Mouse (Mus musculus) regulatory T cell (primary cell): ENCODE data around the gene Tnf.

ENCODE experiments used
- in situ Hi-C: fragments of 300-600 bp; cut with MboI, MseI; formaldehyde crosslinking; loops from one replicate; pipeline ENCODE4 v1.15.1; 2025; ENCODE audit warnings: high pct_unique_total_duplicates

Tnf gene

DNA sequence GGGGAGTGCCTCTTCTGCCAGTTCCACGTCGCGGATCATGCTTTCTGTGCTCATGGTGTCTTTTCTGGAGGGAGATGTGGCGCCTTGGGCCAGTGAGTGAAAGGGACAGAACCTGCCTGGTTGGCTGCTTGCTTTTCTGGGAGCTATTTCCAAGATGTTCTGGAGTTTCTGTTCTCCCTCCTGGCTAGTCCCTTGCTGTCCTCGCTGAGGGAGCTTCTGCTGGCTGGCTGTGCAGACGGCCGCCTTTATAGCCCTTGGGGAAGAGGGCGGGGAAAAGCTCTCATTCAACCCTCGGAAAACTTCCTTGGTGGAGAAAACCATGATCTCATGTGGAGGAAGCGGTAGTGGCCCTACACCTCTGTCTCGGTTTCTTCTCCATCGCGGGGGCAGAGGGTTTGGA lies at the start of gene Tnf:
TSS of gene Tnf (minus strand) at position 221 of the 400 bp plus-strand sequence.
- in situ Hi-C loops, result no loop called here

DNA sequence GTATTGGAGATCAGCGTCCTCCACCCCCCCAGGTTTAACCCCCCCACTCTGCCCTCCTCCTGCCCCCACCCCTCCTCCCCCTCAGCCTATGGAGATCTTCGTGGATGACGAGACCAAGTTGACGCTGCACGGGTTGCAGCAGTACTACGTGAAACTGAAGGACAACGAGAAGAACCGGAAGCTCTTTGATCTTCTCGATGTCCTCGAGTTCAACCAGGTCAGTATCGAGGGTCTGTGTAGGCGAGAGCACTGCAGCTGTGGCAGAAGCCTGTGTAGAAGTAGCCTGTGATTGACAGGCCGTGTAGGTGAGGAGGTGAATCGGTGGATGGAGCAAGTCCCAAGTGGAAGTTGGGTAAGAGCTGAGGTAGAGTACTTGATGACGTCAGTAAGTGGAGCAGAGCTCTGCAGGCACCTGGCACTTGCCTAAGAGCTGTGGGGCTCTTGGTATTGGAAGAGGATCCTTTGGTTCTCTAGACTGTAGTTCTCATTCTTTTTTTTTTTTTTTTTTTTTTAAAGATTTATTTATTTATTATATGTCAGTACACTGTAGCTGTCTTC lies 49.4 kb upstream of the Tnf start:
- in situ Hi-C loops, result no loop called here

DNA sequence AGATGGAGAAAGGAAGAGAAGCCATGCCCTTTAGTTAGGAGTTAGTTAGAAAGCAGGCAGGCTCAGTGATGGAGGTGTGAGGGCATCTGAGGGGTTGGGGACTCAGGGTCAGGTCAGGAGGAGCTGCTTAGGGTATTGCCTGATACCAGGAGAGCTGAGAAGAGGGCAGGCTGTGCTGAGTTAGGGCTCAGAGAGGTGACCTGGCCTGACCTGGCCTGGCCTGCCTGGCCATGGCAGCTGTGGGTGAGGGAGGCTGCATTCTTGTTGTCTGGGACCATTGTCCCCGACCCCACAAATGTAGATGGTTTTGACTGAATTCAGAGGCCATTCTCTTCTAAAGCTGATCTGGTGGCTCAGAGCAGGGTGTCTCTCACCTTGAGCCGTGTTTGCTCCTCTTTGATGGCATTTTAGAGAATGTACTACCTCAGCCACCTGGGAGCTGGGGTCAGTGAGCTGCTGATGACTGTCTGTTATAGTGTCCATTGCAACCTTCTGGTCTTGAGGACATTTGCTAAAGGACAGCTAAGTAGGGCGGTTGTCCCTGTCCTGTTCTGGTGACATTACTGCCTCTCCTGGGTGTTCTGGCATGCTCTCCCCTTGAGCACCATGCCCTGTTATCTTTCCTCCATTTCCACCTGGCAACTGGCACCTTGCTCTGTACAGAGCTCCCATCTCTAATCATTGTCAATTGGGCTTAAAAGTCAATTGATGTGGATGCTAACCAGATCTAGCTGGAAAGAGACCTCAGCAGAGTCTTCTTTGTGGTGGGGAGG lies 48.7 kb upstream of the Tnf start:
- in situ Hi-C loops, result no loop called here

DNA sequence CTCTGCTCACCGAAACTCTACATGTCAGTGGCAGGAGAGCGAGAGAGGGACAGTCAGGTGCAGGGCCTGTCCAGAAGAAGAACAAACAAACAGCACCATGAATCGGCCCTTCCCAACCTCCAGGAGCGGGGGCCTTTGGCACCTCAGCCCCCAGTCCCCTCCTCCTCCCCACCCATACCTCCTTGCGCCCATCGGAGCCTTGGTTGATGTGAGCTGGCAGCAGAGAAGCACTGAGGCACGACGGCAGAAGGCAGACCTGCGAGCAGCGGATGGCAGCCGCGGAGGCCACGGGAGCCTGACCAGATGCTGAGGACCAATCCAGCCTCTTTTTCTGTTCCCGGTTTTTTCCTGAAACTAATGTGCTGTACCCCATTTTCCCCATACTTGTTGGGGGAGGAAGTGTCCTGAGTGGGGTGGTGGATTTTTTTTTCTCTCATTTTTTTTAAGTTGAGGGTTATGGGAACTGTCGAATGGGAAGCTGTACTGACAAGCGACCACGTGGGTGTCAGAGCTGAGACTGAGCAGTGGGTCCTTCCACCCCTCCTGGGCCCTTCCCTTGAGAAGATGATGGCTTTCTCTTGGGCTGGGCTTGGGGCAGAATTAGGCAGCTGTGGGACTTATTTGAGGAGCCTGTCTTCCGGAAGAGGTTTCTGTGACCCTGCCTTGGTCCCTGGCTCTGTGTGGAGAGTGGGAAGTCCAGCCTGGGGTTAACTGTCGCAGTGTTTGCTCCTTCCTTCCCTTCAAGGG lies 47.8 kb upstream of the Tnf start:
- in situ Hi-C loops, result no loop called here

DNA sequence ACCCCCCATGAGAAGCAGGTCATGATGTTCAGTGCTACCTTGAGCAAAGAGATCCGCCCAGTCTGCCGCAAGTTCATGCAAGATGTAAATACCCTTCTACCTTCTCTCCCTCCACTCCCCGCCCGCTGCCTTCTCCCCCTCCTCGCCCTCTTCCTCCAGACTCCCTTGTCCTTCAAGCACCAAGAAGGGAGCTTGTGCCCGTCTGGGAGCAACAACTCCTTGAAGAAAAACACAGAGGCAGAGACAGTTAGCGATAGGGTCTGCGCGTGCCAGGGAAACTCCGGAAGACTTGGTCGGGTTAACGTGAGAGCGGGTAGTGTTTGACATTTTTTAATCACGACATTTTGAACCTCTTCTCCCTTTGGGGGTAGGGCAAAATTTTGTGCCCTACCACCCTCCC lies 47.2 kb upstream of the Tnf start:
- in situ Hi-C loops, result no loop called here

DNA sequence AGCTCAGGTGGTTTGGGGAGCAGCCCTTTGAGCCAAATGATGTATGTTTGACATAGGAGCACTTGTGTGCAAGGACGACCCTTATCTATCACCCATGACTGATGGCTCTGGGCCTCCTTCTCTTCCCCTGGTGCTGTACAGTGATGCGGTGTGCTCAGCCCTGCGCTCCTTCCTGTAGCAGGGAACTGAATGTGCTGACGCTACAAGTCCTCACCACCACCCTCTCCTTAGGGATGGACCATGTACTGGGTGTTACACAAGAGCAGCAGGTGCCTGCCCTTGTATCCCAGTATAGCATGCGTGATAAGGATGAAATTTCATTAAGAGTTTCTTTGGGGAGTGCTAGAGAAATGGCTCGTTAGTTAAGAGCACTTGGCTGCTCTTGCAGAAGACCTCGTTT lies 45.3 kb upstream of the Tnf start:
- in situ Hi-C loops, result no loop called here

DNA sequence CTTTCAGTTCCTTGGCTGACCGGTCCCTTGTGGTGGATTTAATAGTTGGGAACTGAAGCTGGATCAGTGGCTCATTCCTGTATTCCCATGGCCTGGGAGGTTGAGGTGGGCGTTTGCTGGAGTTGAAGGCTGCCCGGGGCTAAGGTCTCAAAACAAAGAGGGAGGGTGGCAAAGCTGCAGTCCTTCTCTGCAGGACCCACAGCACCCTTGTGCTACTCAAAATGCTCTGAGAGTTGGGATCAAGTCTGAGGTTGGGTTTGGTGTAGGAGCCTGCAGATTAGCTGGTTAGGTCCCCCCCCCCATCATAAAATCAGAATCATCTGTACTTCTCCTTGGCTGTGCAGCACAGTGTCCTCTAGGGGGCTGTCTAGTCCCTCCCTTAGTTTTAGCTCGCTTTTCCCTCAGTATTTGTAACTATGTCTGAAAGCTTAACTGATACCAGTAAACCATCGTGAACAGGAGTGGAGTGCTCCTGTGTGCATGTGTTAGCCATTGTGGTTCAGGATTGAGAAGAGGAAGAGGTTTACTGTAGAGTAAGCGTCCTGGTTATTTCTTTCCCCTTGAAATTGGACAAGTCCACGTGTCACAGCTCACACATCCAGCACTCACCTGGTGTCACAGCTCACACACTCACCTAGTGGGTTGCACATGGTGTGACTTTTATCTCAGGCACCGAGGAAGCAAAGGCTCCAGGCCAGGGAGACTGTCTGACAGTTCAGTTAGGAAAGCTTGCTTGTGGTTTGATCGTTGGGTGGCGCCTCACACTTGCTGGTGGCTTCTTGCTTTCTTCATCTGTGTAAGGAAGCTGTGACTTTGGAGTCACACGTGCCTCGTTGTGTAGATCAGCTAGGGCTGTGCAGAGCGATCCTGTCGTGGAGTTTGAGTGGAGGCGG lies 44.2 kb upstream of the Tnf start:
- in situ Hi-C loops, result no loop called here

DNA sequence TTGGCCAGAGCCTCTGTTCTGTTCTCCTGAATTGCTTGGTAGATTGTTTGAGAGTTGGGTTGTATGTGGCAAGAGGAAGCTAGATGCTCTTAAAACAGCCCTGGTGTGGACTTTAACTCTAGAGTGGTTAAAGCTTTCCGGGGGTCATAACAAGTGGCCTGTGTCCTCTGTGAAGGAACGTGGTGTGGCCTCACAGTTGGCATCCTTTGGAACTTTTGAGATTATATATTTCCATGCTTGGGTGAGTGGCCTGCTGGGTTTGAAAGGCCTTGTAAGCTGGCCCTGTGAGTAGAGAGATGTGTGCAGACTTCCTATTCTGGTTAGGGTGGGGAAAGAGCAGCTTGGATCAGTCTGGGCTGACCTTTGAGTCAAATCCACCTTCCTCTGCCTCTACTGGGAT lies 43.2 kb upstream of the Tnf start:
- in situ Hi-C loops, result no loop called here

DNA sequence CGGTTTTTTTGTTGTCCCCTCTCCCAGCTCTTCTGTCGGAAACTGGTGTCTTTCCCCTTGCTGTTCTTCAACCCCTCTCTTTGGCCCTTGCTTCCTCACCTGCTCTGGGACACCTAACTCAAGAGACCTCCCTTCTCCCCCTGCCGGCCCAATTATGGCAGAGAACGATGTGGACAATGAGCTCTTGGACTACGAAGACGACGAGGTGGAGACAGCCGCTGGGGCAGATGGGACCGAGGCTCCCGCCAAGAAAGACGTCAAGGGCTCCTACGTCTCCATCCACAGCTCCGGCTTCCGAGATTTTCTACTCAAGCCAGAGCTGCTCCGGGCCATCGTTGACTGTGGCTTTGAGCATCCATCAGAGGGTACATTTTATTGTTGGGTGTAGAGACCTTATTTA lies 41.3 kb upstream of the Tnf start:
- in situ Hi-C loops, result no loop called here

DNA sequence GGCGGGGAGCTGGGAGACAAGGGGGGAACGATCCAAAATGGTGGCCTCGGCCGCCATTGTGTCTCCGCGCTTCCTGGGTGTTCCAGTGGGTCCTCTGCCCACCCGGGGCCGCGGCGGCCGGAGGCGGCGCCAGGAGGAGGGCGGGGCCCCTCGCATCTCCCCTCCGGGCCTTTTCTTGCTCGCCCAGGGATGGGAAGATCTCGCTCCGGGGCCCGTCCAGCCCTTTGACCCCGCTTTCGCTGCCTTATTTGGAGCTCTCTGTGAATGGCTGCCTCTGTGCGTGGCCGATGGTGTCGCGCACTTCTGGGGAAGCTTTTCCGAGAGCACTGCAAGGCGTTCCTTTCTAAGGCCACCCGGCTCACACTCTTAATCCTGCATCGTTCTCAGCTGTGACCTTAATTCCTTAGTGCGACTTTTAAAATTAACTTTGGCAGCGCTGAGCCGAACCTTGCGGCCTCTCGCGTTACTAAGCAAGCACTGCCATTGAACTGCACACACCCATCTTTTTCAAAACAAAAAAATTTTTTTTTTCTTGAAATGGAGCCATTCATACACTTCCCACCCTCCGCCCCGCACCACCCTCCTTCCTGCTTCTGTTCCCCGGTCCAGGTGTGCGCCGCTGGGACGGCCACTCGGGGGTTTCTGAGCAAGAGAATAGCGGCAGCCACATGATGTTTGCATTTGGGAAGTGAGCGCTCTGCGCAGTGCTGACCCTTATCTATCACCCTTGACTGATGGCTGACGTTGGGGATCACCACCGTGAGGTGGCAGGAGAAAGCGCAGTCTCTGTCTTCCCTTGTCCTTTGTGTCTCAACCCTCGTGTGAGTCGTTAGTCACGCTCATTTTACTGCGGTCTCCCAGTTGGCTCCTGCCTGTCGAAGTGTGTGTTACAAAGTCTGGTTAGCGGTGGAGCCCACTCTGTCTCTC lies 40.5 kb upstream of the Tnf start:
- in situ Hi-C loops, result no loop called here

DNA sequence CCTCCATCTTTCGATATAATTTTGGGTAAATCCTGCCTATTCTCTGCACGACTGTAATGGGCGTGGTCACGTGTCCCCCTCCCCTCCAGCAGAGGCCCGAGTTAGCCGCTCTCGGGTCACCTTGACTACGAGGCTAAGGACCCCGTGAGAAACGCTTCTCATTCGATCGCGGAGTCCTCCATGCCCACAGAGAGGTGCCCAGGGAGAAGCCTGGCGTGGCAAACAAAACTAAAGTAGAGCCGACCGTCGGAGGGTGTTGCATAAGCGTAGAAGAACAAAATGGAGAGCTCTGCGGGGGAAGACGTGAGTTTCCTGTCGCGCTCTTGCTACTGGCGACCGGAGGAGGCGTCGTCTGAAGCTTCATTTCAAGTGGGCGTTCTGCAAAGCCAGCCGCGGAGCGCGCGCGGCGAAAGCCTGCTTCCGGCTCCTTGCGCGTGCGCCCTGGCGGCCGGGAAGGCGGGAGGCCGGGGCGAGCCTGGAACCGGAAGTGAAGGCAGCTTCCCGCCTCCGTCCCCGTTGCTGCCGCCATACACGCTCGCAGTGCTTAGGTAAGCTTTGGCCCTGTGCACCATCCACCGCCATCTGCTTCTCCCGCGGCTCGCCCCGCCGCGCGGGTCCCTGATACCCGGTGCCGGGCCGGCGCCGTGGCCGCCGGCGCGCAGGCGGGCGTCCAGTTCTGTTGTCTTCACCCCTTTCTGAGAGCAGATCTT lies 39.7 kb upstream of the Tnf start, which contains the start of gene Ddx39b:
TSS of gene Ddx39b (plus strand) at position 442 of the 710 bp plus-strand sequence.
- in situ Hi-C loops, result no loop called here

DNA sequence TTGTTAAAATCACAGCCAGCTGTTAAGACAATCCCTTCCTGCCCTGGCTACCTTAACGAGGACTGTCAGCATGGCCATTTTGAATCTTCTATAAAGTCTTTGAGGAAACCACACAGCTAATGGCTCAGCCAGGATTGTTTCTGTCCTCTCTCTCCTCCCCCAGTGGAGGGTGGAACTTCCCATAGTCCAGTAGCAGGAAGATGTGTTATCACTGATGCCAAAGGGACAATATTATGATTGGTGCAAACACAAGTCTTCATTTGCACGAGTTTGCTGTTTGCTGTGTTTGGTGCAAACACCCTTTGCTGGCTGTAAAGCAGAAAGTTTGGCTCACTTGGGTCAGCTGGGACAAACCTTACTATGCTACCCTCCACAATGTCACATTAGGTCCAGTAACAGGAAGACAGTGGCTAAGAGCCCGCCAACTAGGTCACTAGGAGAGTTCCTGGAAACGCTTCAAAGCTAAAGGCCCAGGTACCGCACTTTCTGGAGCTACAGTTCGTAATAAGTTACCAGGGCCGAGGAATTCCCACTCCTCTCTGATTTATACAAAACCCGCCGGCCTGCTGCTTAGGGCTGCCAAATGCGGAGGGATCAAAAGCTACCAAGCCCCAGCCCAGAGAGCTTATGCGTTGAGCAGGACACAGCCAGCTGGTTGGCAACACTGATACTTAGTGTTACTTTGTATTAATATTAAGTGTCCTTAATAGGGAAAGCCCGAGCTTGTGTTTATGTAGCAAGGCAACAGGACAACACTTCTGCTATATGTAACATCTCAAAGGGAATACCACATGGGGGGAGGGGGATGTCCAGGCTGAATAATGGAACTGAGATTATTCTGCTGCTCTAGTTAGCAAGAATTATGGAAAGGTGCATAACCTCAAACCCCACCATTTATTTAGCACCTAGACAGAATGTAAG lies 38.8 kb upstream of the Tnf start:
- in situ Hi-C loops, result no loop called here

DNA sequence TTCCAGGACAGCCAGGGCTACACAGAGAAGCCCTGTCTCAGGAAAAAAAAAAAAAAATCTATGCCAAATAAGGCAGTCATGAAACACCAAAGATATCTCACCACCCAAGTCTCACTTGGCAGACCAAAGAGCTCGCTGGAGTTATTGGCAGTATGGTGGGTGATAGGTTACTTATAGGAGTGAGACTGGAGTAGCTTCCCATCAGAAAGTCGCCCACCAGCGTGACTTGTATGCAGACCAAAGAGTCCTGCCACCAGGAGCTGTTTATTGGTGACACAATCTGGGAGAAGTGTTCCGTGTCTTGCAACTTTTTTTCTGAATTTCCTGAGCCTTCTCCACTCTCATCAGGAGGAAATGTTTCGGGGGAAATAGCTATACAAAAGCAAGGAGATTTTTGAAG lies 37.9 kb upstream of the Tnf start:
- in situ Hi-C loops, result loop anchor here (10.0 kb wide), 1 partner anchor 195 kb away; the partner anchor contains the start of genes Clic1 and Msh5

DNA sequence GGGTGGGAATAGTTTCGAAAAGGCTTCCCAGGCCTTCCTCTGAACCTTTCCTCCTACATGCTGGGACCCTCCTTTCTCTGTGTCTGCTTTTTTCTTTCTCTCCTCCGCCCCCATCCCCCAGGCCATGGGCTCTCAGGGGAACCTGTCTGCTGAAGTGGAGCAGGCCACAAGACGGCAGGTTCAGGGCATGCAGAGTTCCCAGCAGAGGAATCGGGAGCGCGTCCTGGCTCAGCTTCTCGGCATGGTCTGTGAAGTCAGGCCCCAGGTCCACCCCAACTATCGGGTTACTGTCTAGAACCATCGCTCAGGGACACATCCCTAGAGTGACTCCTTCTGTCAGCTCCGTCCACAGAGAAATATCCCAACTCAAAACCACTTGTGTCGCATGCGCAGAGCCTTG lies 35.7 kb upstream of the Tnf start:
- in situ Hi-C loops, result loop anchor here (10.0 kb wide), 1 partner anchor 193 kb away; the partner anchor contains the start of genes Clic1 and Msh5

DNA sequence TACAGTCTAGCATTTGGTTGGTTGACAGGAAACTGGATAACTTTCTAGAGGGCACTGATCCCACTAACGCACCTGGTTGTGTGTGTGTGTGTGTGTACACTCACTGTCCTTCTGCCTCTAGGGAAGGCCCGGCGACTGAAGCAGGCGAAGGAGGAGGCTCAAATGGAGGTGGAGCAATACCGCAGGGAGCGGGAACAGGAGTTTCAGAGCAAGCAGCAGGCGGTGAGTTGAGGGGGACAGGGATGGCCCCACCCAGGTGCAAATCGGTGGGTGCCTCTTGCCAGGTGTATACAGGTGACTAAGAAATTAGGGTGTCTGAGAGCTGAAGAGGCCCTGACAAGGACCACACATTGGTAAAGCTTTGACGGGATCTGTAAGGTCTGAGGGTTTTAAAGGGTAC lies 35.2 kb upstream of the Tnf start:
- in situ Hi-C loops, result loop anchor here (10.0 kb wide), 1 partner anchor 192 kb away; the partner anchor contains the start of genes Clic1 and Msh5

DNA sequence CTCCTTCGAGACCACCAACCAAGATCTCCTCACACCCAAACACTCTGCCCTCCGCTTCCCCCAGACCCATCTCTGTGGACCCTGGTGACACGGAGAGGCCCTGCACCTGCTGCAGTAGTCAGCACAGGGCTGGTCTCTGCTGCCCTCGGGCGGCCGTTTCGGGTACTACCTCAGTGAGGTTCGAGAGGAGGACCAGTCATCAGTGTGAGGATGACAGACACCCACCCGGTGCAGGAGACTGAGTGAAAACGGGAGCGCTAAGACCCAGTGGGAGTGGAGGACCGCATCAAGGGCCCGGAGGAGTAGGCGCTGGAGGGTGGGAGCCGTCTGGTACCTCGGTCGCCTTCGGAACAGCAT lies 34.6 kb upstream of the Tnf start:
- in situ Hi-C loops, result loop anchor here (10.0 kb wide), 1 partner anchor 192 kb away; the partner anchor contains the start of genes Clic1 and Msh5

DNA sequence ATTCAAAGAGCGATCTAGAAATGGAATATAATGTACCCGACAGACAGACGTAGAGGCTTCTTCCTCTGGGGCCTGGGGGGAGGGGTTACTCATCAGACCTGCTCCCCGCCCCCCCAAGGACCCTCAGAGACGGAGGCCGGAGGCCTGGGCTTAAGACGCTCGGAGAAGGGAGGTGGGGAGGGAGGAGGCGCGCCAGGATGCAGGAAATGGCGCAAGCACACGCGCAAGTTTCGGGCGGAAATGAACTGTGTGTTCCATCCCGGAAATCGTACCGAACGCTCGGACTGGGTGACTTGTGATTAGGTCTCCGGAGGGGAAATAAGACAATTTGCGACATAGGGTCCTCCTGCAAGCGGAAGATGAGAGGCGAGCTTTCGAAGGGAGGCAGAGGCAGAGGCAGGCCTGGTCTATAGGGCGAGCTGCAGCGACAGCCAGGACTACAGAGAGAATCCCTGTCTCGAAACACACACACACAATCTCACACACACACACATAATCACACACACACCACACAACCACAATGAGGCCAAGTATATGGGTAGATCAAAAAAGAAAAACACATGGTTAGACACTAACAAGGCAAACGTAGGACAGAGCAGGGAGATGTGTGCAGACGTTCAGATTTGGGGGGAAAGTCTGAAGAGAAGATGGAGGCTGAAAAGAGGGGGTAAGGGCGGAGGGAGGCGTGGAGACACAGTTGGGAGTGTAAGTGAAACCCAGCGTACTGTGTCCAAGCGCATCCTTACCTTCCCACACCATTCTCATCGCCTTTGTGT lies 34.0 kb upstream of the Tnf start, which contains the start of gene Nfkbil1:
TSS of gene Nfkbil1 (minus strand) at position 179 of the 776 bp plus-strand sequence.
- in situ Hi-C loops, result loop anchor here (10.0 kb wide), 1 partner anchor 191 kb away; the partner anchor contains the start of genes Clic1 and Msh5

DNA sequence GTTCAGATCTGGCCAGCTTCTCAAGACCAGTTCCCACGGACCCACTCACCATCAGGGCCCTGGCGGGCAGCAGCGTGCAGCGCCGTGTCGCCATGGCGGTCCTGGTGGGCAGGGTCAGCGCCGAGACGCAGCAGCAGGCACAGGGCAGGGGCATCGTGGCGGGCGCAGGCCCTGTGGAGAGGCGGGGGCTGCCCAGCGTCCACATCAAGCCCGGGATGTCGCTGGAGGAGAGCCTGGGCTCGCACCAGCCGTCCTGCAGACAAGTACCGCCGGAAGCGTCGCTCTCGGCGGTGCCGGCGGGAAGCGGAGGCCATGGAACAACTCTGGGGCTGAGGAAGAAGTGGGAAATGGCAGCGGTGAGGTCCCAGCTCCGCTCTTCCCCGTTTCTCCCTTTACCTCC lies 33.1 kb upstream of the Tnf start:
- in situ Hi-C loops, result loop anchor here (5.0 to 10.0 kb wide), 2 partner anchors 68 to 190 kb away; partner anchors contain the start of genes Clic1 and Msh5
